Mouse (Mus musculus): Measurements from ENCODE around the gene Myo1b.

DNA sequence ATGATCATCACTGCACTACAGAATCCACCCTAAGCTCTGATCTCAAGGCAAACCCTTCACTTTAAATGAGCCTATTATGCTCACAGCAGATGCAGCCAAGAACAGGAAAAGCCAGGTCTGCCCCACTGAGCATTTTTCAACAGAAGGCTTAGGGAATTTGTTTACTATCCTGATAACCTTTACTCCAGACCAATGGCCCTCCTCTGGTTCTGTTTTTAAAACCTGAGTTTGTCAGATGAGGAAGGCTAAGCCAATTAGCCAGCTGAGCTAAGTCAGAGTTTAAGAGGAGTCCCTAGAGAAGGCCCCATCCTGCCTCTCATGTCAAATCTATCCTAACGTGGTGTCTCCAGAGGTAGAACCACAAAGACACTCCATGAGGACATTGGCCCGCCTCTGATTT, 19.1 kb upstream of the Myo1b start:
- no peak for TF ChIP-seq CTCF (IDR thresholded peaks at IDR 0.05; ENCODE audit: extremely low read depth, insufficient read depth, insufficient read length, insufficient replicate concordance)
- no peak for TF ChIP-seq POLR2A (IDR thresholded peaks at IDR 0.05; ENCODE audit: low read depth, low read length)

Data from spleen, adult 2 months (tissue).